Mouse (Mus musculus): ENCODE measurements at regions not wholly inside any gene's neighbourhood (a gene's known extent, or its start where the extent isn't known, plus 50 kb on each side); places are given as distances from the start of the nearest gene placed in this dataset.

DNA sequence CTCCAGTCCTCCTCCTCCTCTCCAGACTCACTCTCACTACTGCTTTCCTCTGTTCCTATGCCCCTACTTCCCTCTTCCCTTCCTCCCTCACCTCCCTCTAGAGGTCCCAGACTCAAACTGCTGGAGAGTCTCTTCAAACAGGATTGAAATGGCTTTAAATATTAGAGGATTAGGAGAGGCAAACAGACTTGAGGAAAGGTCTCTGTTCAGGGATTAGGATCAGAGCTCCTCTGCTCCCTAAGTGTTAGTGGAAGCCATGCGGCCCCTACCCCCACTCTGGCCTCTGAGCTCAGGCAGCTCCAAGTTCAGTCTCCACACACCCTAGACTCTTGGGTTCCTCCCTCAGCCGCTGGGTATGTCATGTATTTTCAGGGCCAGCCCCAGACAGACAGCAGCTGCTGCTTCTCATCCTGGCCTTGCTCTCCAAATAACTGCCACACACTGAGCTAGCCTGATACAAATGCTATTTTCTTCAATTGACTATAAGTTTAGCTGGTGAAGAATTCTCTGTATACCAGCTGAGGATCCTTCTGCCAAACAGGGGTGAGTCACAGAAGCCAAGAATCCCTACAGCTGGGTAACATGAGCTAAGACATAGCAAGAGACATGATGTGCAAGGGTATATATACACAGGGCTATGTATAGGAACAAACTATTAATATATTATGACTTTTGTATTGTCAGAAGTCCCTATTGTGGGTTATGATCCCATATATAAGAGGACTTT lies 55.2 kb upstream of the Nxpe4 start:
- no peaks in the 10 kb centered on the region for H3K4me1 ChIP-seq (ENCODE audit: insufficient read depth, low read depth, low read length)
- H3K9ac ChIP-seq (replicated peaks; ENCODE audit: low read depth) = no peak overlapping the region
- peak; percentile 35; the same call in 1 of the 2 replicates for ATAC-seq
- TF ChIP-seq EP300 (IDR thresholded peaks at IDR 0.05) (no peak), CTCF (IDR thresholded peaks at IDR 0.05) (no peak)
- H3K4me2 ChIP-seq (replicated peaks; ENCODE audit: low read depth, low read length) = no peak overlapping the region
- H3K4me3 ChIP-seq (ENCODE audit: low read depth, low read length) = no peak overlapping the region
- DNase-seq (ENCODE audit: low spot score) = peak; percentile 6
- no peaks in the 10 kb centered on the region for H3K27me3 ChIP-seq (replicated peaks; ENCODE audit: insufficient read depth, low read length)
- H3K9me3 ChIP-seq (ENCODE audit: low read length) = no peaks in the 10 kb centered on the region
- no peaks in the 10 kb centered on the region for H3K36me3 ChIP-seq (ENCODE audit: insufficient read depth, low read length)
- no peak overlapping the region for H3K27ac ChIP-seq (ENCODE audit: low read length)
- 25% methylated on average over 2 of the region's 2 CpGs for WGBS

DNA sequence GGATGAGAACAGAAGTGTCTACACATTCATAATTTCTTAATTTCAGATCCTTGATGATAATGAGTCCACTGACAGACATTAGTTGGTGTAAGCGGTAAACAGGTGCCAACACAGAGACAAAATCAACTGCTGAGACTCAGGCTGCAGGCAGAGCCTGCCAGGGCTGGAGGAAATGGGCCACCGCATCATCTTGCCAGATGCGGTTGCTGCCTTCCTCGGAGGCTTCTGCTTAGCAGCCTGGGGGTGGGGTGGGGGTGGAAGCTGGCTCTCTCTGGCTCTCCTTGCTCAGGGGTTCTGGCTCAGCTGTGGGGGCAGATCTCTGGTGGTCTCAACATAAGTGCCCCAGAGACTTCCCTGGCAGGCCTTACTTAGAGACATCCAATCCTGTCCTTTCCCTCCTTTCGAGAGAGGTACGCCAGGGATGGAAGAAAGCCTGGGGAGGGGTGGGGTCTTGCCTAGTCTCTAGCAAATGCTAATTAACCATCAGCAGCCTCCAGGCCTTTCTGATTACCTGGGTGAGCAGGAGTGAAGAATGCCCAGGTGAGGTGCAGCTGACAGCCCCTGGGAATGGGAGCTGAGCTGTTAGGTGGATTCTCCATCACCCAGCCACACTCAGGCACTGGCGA lies 52.7 kb upstream of the Nxpe4 start:
- TF ChIP-seq EP300 (IDR thresholded peaks at IDR 0.05) = no peak
- TF ChIP-seq CTCF (IDR thresholded peaks at IDR 0.05) = no peak
- no peak overlapping the region for H3K4me3 ChIP-seq (ENCODE audit: low read depth, low read length)
- no peak overlapping the region for H3K9ac ChIP-seq (replicated peaks; ENCODE audit: low read depth)
- H3K4me2 ChIP-seq (replicated peaks; ENCODE audit: low read depth, low read length) = no peak overlapping the region
- no peaks in the 10 kb centered on the region for H3K9me3 ChIP-seq (ENCODE audit: low read length)
- DNase-seq (ENCODE audit: low spot score) (no peak), ATAC-seq (no peak)
- WGBS = 48% methylated on average over 7 of the region's 7 CpGs
- no peaks in the 10 kb centered on the region for H3K36me3 ChIP-seq (ENCODE audit: insufficient read depth, low read length)
- no peaks in the 10 kb centered on the region for H3K27me3 ChIP-seq (replicated peaks; ENCODE audit: insufficient read depth, low read length)
- H3K27ac ChIP-seq (ENCODE audit: low read length) = no peak overlapping the region
- no peaks in the 10 kb centered on the region for H3K4me1 ChIP-seq (ENCODE audit: insufficient read depth, low read depth, low read length)

GRCm38 (mm10) chr9:48111316-48111890 lies 50.4 kb upstream of the Nxpe4 start:
- 48% methylated on average over 8 of the region's 8 CpGs for WGBS
- no peak for ATAC-seq
- Histone ChIP-seq H3K9me3 (ENCODE audit: low read length) (no peaks in the 10 kb centered on the region), H3K9ac (replicated peaks; ENCODE audit: low read depth) (no peak overlapping the region), H3K36me3 (ENCODE audit: insufficient read depth, low read length) (no peaks in the 10 kb centered on the region), H3K4me3 (ENCODE audit: low read depth, low read length) (no peak overlapping the region), H3K27ac (ENCODE audit: low read length) (no peak overlapping the region), H3K4me1 (ENCODE audit: insufficient read depth, low read depth, low read length) (no peaks in the 10 kb centered on the region), H3K27me3 (replicated peaks; ENCODE audit: insufficient read depth, low read length) (no peaks in the 10 kb centered on the region), H3K4me2 (replicated peaks; ENCODE audit: low read depth, low read length) (no peak overlapping the region)
- TF ChIP-seq CTCF (IDR thresholded peaks at IDR 0.05) = no peak
- TF ChIP-seq EP300 (IDR thresholded peaks at IDR 0.05) = no peak
- no peak for DNase-seq (ENCODE audit: low spot score)
